Mouse (Mus musculus) hindlimb bud, embryonic 11.5 days (tissue): ENCODE data around the gene Icam5.
"Not testable (repeated sequence)": the region's sequence is repeated elsewhere in the genome, so short reads cannot be mapped to it uniquely, and the experiment has no call there.

Experiments used
- DNase-seq: peaks from one replicate; pipeline ENCODE4 v3.0.0-alpha.2; 2012; ENCODE audit warnings: low read depth, low spot score; ENCODE audit errors: extremely low spot score

The Icam5 gene

GRCm38 (mm10) chr9:21034481-21035085 is 2.7 kb downstream of the Icam5 start:
- no peak for DNase-seq

- DNase-seq = no peak
These were observed 3.7 kb downstream of the Icam5 start for GRCm38 (mm10) chr9:21035586-21035985.

GRCm38 (mm10) chr9:21036161-21036560 is 4.3 kb downstream of the Icam5 start:
- DNase-seq = no peak

GRCm38 (mm10) chr9:21036666-21037065 is 4.8 kb downstream of the Icam5 start:
- no peak for DNase-seq

- DNase-seq = no peak
These were observed 5.6 kb downstream of the Icam5 start for GRCm38 (mm10) chr9:21037481-21037891.

GRCm38 (mm10) chr9:21039779-21040178 is 7.9 kb downstream of the Icam5 start:
- DNase-seq = no peak

GRCm38 (mm10) chr9:21041308-21041707 is 9.4 kb downstream of the Icam5 start:
- DNase-seq = no peak

- no peak for DNase-seq
These were observed 11.7 kb downstream of the Icam5 start for GRCm38 (mm10) chr9:21043563-21043962.

- not testable (repeated sequence) for DNase-seq
These were observed 12.9 kb downstream of the Icam5 start for GRCm38 (mm10) chr9:21044785-21045184.

GRCm38 (mm10) chr9:21045235-21045634 is 13.4 kb downstream of the Icam5 start:
- DNase-seq = no peak

- no peak for DNase-seq
These were observed 19.7 kb downstream of the Icam5 start for GRCm38 (mm10) chr9:21051578-21051977.

- no peak for DNase-seq
These were observed 31.1 kb downstream of the Icam5 start for GRCm38 (mm10) chr9:21062928-21063327.

- DNase-seq = no peak
These were observed 35.3 kb downstream of the Icam5 start, which contains the start of gene Zglp1 for GRCm38 (mm10) chr9:21067006-21067684. Zglp1 (minus strand) TSS chr9:21067093.

- peak; percentile 8 for DNase-seq
These were observed 40.8 kb downstream of the Icam5 start for GRCm38 (mm10) chr9:21072641-21073040.

GRCm38 (mm10) chr9:21073044-21073840 is 41.4 kb downstream of the Icam5 start, which contains the start of the genes Gm49373 and Fdx1l:
Gm49373 (minus strand) TSS chr9:21073096.
Fdx1l (minus strand) TSS chr9:21073614.
- peak; percentile 61 for DNase-seq

GRCm38 (mm10) chr9:21074173-21074572 is 42.3 kb downstream of the Icam5 start:
- no peak for DNase-seq

GRCm38 (mm10) chr9:21075625-21076024 is 43.8 kb downstream of the Icam5 start:
- no peak for DNase-seq

GRCm38 (mm10) chr9:21081127-21081526 is 49.3 kb downstream of the Icam5 start:
- no peak for DNase-seq

GRCm38 (mm10) chr9:21083324-21083723 is 51.5 kb downstream of the Icam5 start:
- DNase-seq = no peak
